Mouse (Mus musculus): ENCODE measurements at regions not wholly inside any gene's neighbourhood (a gene's known extent, or its start where the extent isn't known, plus 50 kb on each side); places are given as distances from the start of the nearest gene placed in this dataset.
A peak's percentile ranks its signal among the peaks of the same experiment; 100 is the strongest.

DNA sequence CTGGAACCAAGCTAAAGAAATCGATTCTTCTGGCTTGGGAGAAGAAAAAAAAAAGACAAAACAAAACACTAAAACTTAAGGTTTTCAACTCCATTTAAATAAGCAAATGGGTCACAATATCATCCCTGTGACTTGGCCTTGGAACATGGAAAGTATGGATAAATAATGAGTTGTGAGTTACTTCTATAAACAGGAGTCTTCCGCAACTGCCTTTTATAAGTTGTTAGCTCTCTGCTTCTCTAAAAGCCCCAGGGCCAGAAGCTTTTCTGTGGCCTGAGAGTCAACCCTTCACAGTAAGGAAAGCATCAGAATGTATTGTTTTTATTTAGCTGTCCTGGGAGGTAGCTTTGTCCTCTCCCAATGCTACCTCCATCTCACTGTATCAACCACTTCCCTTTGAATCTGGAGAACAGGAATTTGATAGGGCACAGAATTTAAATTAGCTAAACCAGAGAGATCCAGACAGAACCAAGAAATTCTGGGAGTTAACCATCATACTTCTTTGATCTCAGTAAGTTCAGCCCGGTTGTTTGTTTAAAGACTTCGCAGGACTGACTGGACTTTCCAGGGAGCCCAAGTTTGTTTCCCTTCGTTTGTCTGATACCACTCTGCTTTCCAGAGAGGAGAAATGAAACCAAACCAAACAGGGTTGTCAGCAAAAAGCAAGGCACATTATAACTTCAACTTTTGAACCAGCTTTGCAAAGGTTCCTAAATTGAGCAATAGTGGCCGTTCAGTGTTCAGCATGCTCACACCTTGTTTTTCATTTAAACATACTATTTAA, 178.7 kb upstream of the Gas1 start:
- no peak overlapping the region for H3K9ac ChIP-seq (ENCODE audit: low read depth, low read length)

DNA sequence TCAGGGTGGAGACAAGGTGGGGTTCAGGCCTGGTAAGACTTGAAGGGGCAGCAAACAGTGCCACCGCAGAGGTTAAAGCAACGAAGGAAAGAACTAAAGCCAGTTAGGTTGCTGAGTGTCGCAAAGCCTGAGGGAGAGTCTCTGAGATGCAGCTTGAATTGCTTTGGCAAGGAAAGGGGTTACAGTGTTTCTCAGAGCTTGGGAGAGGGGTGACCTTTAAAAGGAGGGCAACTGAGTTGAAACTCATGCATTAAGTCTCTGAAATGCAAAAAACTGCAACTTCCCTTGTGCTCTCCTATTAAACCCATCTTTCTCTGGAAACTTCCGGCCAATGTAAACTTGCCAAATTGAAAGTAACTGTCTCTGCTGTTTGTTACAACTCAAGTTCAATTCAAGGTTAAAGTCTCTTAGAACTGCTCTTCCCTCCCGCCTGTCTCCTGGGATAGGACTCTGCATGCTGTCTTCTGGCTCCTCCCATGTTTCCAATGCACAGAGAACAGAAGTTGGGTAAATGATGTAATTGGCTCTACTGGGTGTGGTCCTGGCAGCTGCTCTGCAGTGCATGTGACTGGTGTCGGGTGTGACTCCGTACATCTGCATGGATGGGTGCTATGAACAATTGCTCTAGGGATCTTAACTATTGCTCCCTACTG, 181.4 kb upstream of the Gas1 start:
- peak; percentile 30 for DNase-seq (ENCODE audit: extremely low read depth, low read depth, low spot score)
- 75% methylated on average over 7 of the region's 7 CpGs for WGBS
- no peak overlapping the region for H3K4me3 ChIP-seq (ENCODE audit: insufficient read depth, low read depth, low read length)
- no peaks in the 10 kb centered on the region for H3K36me3 ChIP-seq (ENCODE audit: control insufficient read depth, insufficient read depth, low read length)
- H3K27ac ChIP-seq (replicated peaks; ENCODE audit: insufficient read depth, low read depth, low read length), result peak overlapping the region; percentile 31; the same call in 1 of the 2 replicates
- no peaks in the 10 kb centered on the region for H3K79me2 ChIP-seq (ENCODE audit: control insufficient read depth, insufficient read depth, low read length)
- no peak for TF ChIP-seq CTCF (IDR thresholded peaks at IDR 0.05; ENCODE audit: low read depth, low read length)
- TF ChIP-seq POLR2A (IDR thresholded peaks at IDR 0.05; ENCODE audit: extremely low read depth, insufficient read depth, low read length), result no peak
- no peaks in the 10 kb centered on the region for H3K4me1 ChIP-seq (ENCODE audit: control insufficient read depth, insufficient read depth, low read length)
- H3K27me3 ChIP-seq (ENCODE audit: control insufficient read depth, insufficient read depth, low read length), result no peaks in the 10 kb centered on the region
- H3K9ac ChIP-seq (ENCODE audit: low read depth, low read length), result no peak overlapping the region

More for the DNA sequence above, 178.7 kb upstream of the Gas1 start:
- Histone ChIP-seq H3K36me3 (ENCODE audit: control insufficient read depth, insufficient read depth, low read length) (no peaks in the 10 kb centered on the region), H3K4me1 (ENCODE audit: control insufficient read depth, insufficient read depth, low read length) (no peaks in the 10 kb centered on the region), H3K27ac (replicated peaks; ENCODE audit: insufficient read depth, low read depth, low read length) (no peak overlapping the region), H3K79me2 (ENCODE audit: control insufficient read depth, insufficient read depth, low read length) (no peaks in the 10 kb centered on the region), H3K4me3 (ENCODE audit: insufficient read depth, low read depth, low read length) (no peak overlapping the region), H3K27me3 (ENCODE audit: control insufficient read depth, insufficient read depth, low read length) (no peaks in the 10 kb centered on the region)
- TF ChIP-seq POLR2A (IDR thresholded peaks at IDR 0.05; ENCODE audit: extremely low read depth, insufficient read depth, low read length), result no peak
- no peak for TF ChIP-seq CTCF (IDR thresholded peaks at IDR 0.05; ENCODE audit: low read depth, low read length)
- peak; percentile 29 for DNase-seq (ENCODE audit: extremely low read depth, low read depth, low spot score)
- 35% methylated on average over 6 of the region's 6 CpGs for WGBS

DNA sequence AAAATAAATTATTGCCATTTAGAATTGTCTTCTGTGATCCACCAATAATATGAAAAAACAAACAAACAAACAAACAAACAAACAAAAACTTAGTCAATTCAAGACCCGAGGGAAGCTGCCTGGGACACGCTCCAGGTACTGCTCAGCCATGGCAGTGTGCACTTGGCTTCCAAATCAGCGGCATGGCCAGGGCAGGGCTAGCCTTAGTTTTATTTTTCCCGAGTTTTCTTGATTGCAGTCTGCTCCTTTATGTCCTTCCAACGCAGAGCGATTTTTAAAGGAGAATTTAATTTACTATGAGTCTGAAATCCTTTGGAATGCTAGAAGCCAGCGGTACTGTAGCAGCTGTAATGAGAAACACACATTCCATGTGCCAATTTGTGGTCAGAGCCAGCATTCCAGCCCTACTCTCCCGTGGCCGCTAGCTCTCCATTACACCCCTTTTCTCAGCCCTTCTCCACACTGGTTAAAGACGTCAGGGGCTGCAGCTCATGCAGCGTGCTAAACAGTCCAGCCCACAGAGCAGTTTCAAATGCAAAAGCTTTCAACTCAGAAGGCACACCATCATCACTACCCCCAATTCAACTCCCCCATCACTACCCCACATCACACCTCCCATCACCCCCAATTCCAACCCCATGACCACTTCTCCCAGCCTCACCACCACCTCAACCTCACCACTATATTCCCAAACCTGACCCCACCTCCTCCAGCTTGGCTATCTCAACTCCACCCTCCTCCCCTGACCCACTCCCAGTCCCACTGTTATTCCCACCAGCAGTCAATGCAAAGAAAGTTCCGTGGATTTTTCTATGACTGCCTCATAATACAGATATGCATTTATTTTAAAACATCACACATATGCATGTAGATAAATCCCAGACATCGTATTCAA, 187.9 kb upstream of the Gas1 start:
- 79% methylated on average over 13 of the region's 13 CpGs for WGBS
- H3K4me1 ChIP-seq (ENCODE audit: control insufficient read depth, insufficient read depth, low read length), result no peaks in the 10 kb centered on the region
- no peak overlapping the region for H3K4me3 ChIP-seq (ENCODE audit: insufficient read depth, low read depth, low read length)
- TF ChIP-seq CTCF (IDR thresholded peaks at IDR 0.05; ENCODE audit: low read depth, low read length), result no peak
- TF ChIP-seq POLR2A (IDR thresholded peaks at IDR 0.05; ENCODE audit: extremely low read depth, insufficient read depth, low read length), result no peak
- no peaks in the 10 kb centered on the region for H3K27me3 ChIP-seq (ENCODE audit: control insufficient read depth, insufficient read depth, low read length)
- no peaks in the 10 kb centered on the region for H3K36me3 ChIP-seq (ENCODE audit: control insufficient read depth, insufficient read depth, low read length)
- no peak overlapping the region for H3K27ac ChIP-seq (replicated peaks; ENCODE audit: insufficient read depth, low read depth, low read length)
- no peak overlapping the region for H3K9ac ChIP-seq (ENCODE audit: low read depth, low read length)
- DNase-seq (ENCODE audit: extremely low read depth, low read depth, low spot score), result no peak
- H3K79me2 ChIP-seq (ENCODE audit: control insufficient read depth, insufficient read depth, low read length), result no peaks in the 10 kb centered on the region

DNA sequence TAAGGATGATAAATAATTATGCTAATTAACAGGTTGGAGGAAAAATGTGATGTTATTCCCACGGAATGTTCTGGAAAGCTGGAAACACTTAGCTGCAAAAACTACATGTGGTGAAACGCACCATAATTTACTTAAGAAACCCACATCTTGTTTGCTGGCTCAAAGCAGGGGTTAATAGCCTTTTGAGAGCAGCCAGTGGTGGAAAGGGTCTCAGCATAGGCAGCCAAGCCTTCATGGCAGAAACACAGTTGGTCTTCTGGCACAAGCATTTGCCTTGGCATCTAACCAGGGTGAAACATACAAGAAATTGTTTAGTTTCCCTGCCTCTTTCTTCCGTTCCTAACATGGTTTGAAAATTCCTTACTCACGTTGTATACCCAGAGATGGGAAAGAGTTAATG, 192.1 kb upstream of the Gas1 start:
- Histone ChIP-seq H3K4me3 (ENCODE audit: insufficient read depth, low read depth, low read length) (no peak overlapping the region), H3K27me3 (ENCODE audit: control insufficient read depth, insufficient read depth, low read length) (no peaks in the 10 kb centered on the region), H3K36me3 (ENCODE audit: control insufficient read depth, insufficient read depth, low read length) (no peaks in the 10 kb centered on the region), H3K27ac (replicated peaks; ENCODE audit: insufficient read depth, low read depth, low read length) (no peak overlapping the region), H3K4me1 (ENCODE audit: control insufficient read depth, insufficient read depth, low read length) (no peaks in the 10 kb centered on the region), H3K9ac (ENCODE audit: low read depth, low read length) (no peak overlapping the region), H3K79me2 (ENCODE audit: control insufficient read depth, insufficient read depth, low read length) (no peaks in the 10 kb centered on the region)
- DNase-seq (ENCODE audit: extremely low read depth, low read depth, low spot score), result no peak
- 80% methylated on average over 4 of the region's 4 CpGs for WGBS
- TF ChIP-seq POLR2A (IDR thresholded peaks at IDR 0.05; ENCODE audit: extremely low read depth, insufficient read depth, low read length) (no peak), CTCF (IDR thresholded peaks at IDR 0.05; ENCODE audit: low read depth, low read length) (no peak)

DNA sequence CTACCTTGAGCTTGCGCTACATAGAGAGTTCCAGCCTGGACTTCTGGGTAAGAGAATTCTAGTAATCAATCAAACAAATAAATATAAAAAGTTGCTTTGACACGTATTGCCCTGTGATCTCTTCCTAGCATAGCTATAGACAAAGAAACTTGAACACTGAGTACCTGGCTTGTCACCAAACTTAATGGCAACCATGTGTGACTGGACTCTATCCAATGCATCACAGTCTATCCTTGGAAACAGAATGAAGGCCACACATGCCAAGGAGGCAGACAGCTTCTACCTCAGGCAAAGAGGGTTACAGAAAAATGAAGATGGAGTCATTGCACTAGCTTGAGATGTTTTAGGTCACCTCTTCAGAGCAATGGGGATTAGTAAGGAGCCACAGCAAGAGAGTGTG, 194.5 kb upstream of the Gas1 start:
- H3K9ac ChIP-seq (ENCODE audit: low read depth, low read length), result no peak overlapping the region
- H3K27ac ChIP-seq (replicated peaks; ENCODE audit: insufficient read depth, low read depth, low read length), result no peak overlapping the region
- H3K27me3 ChIP-seq (ENCODE audit: control insufficient read depth, insufficient read depth, low read length), result no peaks in the 10 kb centered on the region
- DNase-seq (ENCODE audit: extremely low read depth, low read depth, low spot score), result no peak
- 69% methylated on average over 2 of the region's 2 CpGs for WGBS
- no peaks in the 10 kb centered on the region for H3K4me1 ChIP-seq (ENCODE audit: control insufficient read depth, insufficient read depth, low read length)
- no peaks in the 10 kb centered on the region for H3K36me3 ChIP-seq (ENCODE audit: control insufficient read depth, insufficient read depth, low read length)
- no peak for TF ChIP-seq CTCF (IDR thresholded peaks at IDR 0.05; ENCODE audit: low read depth, low read length)
- no peak for TF ChIP-seq POLR2A (IDR thresholded peaks at IDR 0.05; ENCODE audit: extremely low read depth, insufficient read depth, low read length)
- no peaks in the 10 kb centered on the region for H3K79me2 ChIP-seq (ENCODE audit: control insufficient read depth, insufficient read depth, low read length)
- no peak overlapping the region for H3K4me3 ChIP-seq (ENCODE audit: insufficient read depth, low read depth, low read length)

All from liver, adult 2 months (tissue).